ENCODE assay signal across 30 mouse cellular contexts in the genomic region with DNA sequence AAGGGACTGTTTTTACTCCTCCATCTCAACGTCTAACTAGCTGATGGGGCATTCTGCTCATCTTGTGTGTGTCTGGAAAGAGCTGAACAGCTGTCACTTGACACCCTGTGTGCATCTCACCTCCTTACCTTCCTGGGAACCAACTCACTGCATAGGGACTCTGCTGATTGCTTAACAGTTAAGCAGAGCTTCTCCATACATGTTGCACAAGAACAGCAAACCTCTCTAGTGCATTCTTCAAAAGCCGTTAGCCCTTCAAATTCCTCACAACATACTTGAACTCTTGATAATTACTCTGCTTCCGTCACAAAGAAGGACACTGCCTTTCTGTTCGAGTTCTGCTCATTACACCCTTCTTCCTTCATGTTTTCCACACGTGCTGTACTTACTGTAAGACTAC.
A peak's percentile ranks its signal among the peaks of the same experiment; 100 is the strongest.
DNase-seq lines count a peak whose midpoint lies in the region; ATAC-seq and TF ChIP-seq lines count a peak whose summit lies in the region.
"Had no signal": no experiment of that assay in that cellular context is flagged by ENCODE, and none has a peak within 500 bp of the region (broad histone marks: within the 10 kb centered on the region; RNA-seq: fewer than 3 reads in every experiment).

No protein-coding gene starts in this region.

- H3K4me3 ChIP-seq in heart, embryonic 13.5 days, result no peak overlapping the region
- no peak overlapping the region for H3K4me3 ChIP-seq in lung, postnatal 0 days (ENCODE audit: low read depth, low read length)
- H3K4me3 ChIP-seq in macrophage (ENCODE audit: inconsistent target), result no peak overlapping the region
- H3K4me3 ChIP-seq in thymus, adult 2 months (ENCODE audit: control insufficient read depth, insufficient read depth, low read length), result no peak overlapping the region
- H3K4me3 ChIP-seq: embryonic facial prominence, embryonic 13.5 days; forebrain, embryonic 10.5 days; forebrain, embryonic 15.5 days; gastrocnemius, adult 2 months; kidney, embryonic 15.5 days; layer of hippocampus, adult 2 months; limb, embryonic 13.5 days; midbrain, embryonic 15.5 days; neural tube, embryonic 12.5 days had no signal

- TF ChIP-seq EP300 in lung, postnatal 0 days (IDR thresholded peaks at IDR 0.05), result peak; percentile 100

- no peaks in the 10 kb centered on the region for H3K36me3 ChIP-seq in heart, embryonic 13.5 days
- H3K36me3 ChIP-seq in lung, postnatal 0 days (ENCODE audit: insufficient read depth, low read length), result no peaks in the 10 kb centered on the region
- no peaks in the 10 kb centered on the region for H3K36me3 ChIP-seq in macrophage (ENCODE audit: inconsistent target)
- H3K36me3 ChIP-seq in thymus, adult 2 months (ENCODE audit: control insufficient read depth, insufficient read depth, low read length), result no peaks in the 10 kb centered on the region
- H3K36me3 ChIP-seq: embryonic facial prominence, embryonic 13.5 days; forebrain, embryonic 15.5 days; G1E; kidney, embryonic 15.5 days; limb, embryonic 13.5 days; midbrain, embryonic 15.5 days had no signal

- no peak for ATAC-seq in heart, embryonic 13.5 days (ENCODE audit: extremely low read depth, insufficient number of reproducible peaks, low FRiP score, low TSS enrichment)
- peak; percentile 85 for ATAC-seq in lung, postnatal 0 days
- ATAC-seq: forebrain, embryonic 15.5 days; inflammation-experienced regulatory T-cells, adult 6 months; liver, postnatal 0 days; midbrain, embryonic 15.5 days; Patski had no signal

- H3K79me2 ChIP-seq in macrophage (ENCODE audit: inconsistent target), result no peaks in the 10 kb centered on the region

- DNase-seq in heart, adult 18-20 months, result no peak
- DNase-seq in Muller cell, postnatal 12 days (ENCODE audit: inconsistent ontology term), result peak; percentile 73
- peak; percentile 94 for DNase-seq in lung, postnatal 0 days (ENCODE audit: low spot score)
- no peak for DNase-seq in left cerebral cortex, adult 18-20 months (ENCODE audit: low spot score in 2 of 2)
- DNase-seq in spleen, adult 18-20 months, result no peak
- no peak for DNase-seq in thymus, adult 2 months
- DNase-seq: adrenal gland, postnatal 14 days; cerebellum, adult 11 months; cerebellum, postnatal 10 days; gastrocnemius, adult 2 months; gastrocnemius, postnatal 36 days; kidney, adult 11 months; kidney, postnatal 36 days; liver, postnatal 0 days; thymus, postnatal 25 days had no signal

- 26% methylated on average over 5 of the region's 5 CpGs for WGBS in heart, embryonic 13.5 days
- 33% methylated on average over 5 of the region's 5 CpGs for WGBS in lung, postnatal 0 days
- 71% methylated on average over 5 of the region's 5 CpGs for WGBS in macrophage (ENCODE audit: missing documents)
- 84% methylated on average over 5 of the region's 5 CpGs for WGBS in thymus, adult 2 months

- TF ChIP-seq POLR2A in thymus, adult 2 months (IDR thresholded peaks at IDR 0.05; ENCODE audit: control insufficient read depth, extremely low read depth, insufficient read depth, low read length, poor library complexity), result no peak

- no peak overlapping the region for H3K4me2 ChIP-seq in heart, embryonic 13.5 days
- no peak overlapping the region for H3K4me2 ChIP-seq in lung, postnatal 0 days (replicated peaks; ENCODE audit: low read depth, low read length)
- H3K4me2 ChIP-seq: embryonic facial prominence, embryonic 13.5 days; forebrain, embryonic 15.5 days; hindbrain, embryonic 14.5 days; kidney, embryonic 15.5 days; limb, embryonic 13.5 days; liver, embryonic 11.5 days; midbrain, embryonic 15.5 days; neural tube, embryonic 12.5 days had no signal

- TF ChIP-seq CTCF in lung, postnatal 0 days (IDR thresholded peaks at IDR 0.05), result no peak
- no peak for TF ChIP-seq CTCF in thymus, adult 2 months (IDR thresholded peaks at IDR 0.05; ENCODE audit: borderline replicate concordance, control insufficient read depth, extremely low read depth, insufficient read depth, low read length, poor library complexity)

- no peaks in the 10 kb centered on the region for H3K27me3 ChIP-seq in heart, embryonic 13.5 days (replicated peaks)
- no peaks in the 10 kb centered on the region for H3K27me3 ChIP-seq in lung, postnatal 0 days (replicated peaks; ENCODE audit: insufficient read depth, low read length)
- H3K27me3 ChIP-seq in thymus, adult 2 months (ENCODE audit: control insufficient read depth, insufficient read depth, low read length), result no peaks in the 10 kb centered on the region
- H3K27me3 ChIP-seq: embryonic facial prominence, embryonic 13.5 days; forebrain, embryonic 15.5 days; kidney, embryonic 15.5 days; limb, embryonic 13.5 days; midbrain, embryonic 15.5 days; neural tube, embryonic 12.5 days; Patski had no signal

- H3K9ac ChIP-seq in heart, embryonic 13.5 days, result 0 out of 2 replicates have a peak overlapping the region, but pooled peaks have one; percentile 19
- no peak overlapping the region for H3K9ac ChIP-seq in lung, postnatal 0 days (replicated peaks; ENCODE audit: low read depth)
- H3K9ac ChIP-seq: embryonic facial prominence, embryonic 13.5 days; forebrain, embryonic 15.5 days; hindbrain, embryonic 14.5 days; kidney, embryonic 15.5 days; limb, embryonic 13.5 days; liver, postnatal 0 days; midbrain, embryonic 15.5 days; neural tube, embryonic 12.5 days had no signal

- peaks cover 40% of the 10 kb centered on the region for H3K4me1 ChIP-seq in heart, embryonic 13.5 days
- peaks cover 5% of the 10 kb centered on the region; the same call in 1 of the 2 replicates for H3K4me1 ChIP-seq in lung, postnatal 0 days (ENCODE audit: insufficient read depth, low read depth, low read length)
- no peaks in the 10 kb centered on the region for H3K4me1 ChIP-seq in thymus, adult 2 months (replicated peaks; ENCODE audit: control insufficient read depth, insufficient read depth, low read length)
- H3K4me1 ChIP-seq: forebrain, embryonic 10.5 days; forebrain, embryonic 15.5 days; midbrain, embryonic 15.5 days; neural tube, embryonic 12.5 days had no signal

- H3K27ac ChIP-seq in heart, embryonic 13.5 days (replicated peaks), result peak overlapping the region; percentile 32; the same call in 1 of the 2 replicates
- peak overlapping the region; percentile 16; the same call in 1 of the 2 replicates for H3K27ac ChIP-seq in lung, postnatal 0 days (ENCODE audit: low read length)
- 0 out of 2 replicates have a peak overlapping the region, but pooled peaks have one; percentile 87 for H3K27ac ChIP-seq in macrophage
- no peak overlapping the region for H3K27ac ChIP-seq in thymus, adult 2 months (ENCODE audit: control insufficient read depth, insufficient read depth, low read length)
- H3K27ac ChIP-seq: embryonic facial prominence, embryonic 13.5 days; forebrain, embryonic 10.5 days; forebrain, embryonic 15.5 days; hindbrain, embryonic 14.5 days; limb, embryonic 13.5 days; midbrain, embryonic 15.5 days; neural tube, embryonic 12.5 days had no signal

- H3K9me3 ChIP-seq in heart, embryonic 13.5 days, result no peaks in the 10 kb centered on the region
- no peaks in the 10 kb centered on the region for H3K9me3 ChIP-seq in lung, postnatal 0 days (ENCODE audit: low read length)
- H3K9me3 ChIP-seq: embryonic facial prominence, embryonic 13.5 days; forebrain, embryonic 10.5 days; forebrain, embryonic 15.5 days; G1E; kidney, embryonic 15.5 days; limb, embryonic 13.5 days; midbrain, embryonic 15.5 days; neural tube, embryonic 12.5 days had no signal

Comparison
In these comparisons a context has a peak if more than half of its experiments do, and no peak if none do; other contexts are left out.
1. DNase-seq: peak in Muller cell, postnatal 12 days (single experiment) and lung, postnatal 0 days (single experiment); none in heart, adult 18-20 months (0 of 2), left cerebral cortex, adult 18-20 months (0 of 2), spleen, adult 18-20 months (0 of 2) and thymus, adult 2 months (single experiment).